Mouse (Mus musculus): ENCODE measurements around the gene Camsap3.

The Camsap3 gene

DNA sequence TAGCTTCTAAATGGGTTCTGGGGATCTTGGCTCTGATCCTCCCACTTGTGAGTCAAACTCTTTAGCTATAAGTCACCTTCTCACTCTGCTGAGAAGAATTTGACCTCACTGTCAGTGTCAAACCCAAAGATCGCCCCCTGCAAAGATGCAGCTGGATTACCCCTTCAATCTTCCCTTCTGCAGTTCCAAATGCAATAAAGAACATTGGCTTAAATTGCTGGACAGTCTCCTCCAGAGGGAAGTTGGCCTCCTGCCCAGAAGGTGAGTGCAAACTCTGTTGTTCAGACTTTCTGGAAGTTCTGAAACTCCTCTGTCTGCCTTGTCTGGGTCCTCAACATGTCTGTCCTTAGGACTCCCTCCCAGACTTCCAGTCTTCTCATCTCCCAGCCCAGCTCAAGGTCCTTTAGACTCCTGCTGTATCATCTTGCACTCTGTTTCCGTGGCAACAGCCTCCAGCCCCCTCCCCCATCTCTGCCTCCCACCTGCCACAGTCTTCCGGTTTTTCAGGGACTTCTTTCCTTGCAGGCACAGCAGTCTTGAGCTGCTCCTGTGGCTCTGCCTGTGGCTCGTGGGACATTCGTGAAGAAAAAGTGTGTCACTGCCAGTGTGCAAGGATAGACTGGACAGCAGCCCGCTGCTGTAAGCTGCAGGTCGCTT is 69.8 kb downstream of the Camsap3 start:
- DNase-seq (ENCODE audit: low spot score), result no peak

Data from c-Kit-positive CD71-positive TER-119-positive erythroid progenitor cells, embryonic 14.5 days (primary cell).